Mouse (Mus musculus) olfactory bulb, adult 2 months (tissue): Measurements from ENCODE around the gene Ankrd52. TPM values are rescaled to one million over a fixed set of nuclear protein-coding genes. Genes with fewer than 3 reads are reported as not detected.

Source experiments
- H3K27ac ChIP-seq: fragments of 200-500 bp; 2 replicates; pipeline ENCODE4 v1.5.1; 2012; ENCODE audit warnings: low read depth, low read length; ENCODE audit not compliant: insufficient read depth
- H3K4me1 ChIP-seq: fragments of 200-500 bp; 2 replicates; pipeline ENCODE4 v1.6.1; 2012; ENCODE audit warnings: low read length; ENCODE audit not compliant: control insufficient read depth, insufficient read depth
- H3K4me3 ChIP-seq: fragments of 200-500 bp; 2 replicates; pipeline ENCODE4 v1.5.1; 2012; ENCODE audit warnings: mild to moderate bottlenecking, low read depth, low read length, moderate library complexity; ENCODE audit not compliant: insufficient read depth
- CTCF ChIP-seq: fragments of 200-500 bp; IDR thresholded peaks from 2 replicates; pipeline ENCODE4 v1.5.1; 2012; ENCODE audit warnings: low read depth, mild to moderate bottlenecking, low read length, moderate library complexity; ENCODE audit not compliant: insufficient read depth
- POLR2A ChIP-seq: fragments of 200-500 bp; IDR thresholded peaks from 2 replicates; pipeline ENCODE4 v1.6.1; 2012; ENCODE audit warnings: mild to moderate bottlenecking, low read depth, low read length, moderate library complexity; ENCODE audit not compliant: insufficient read depth
- WGBS: fragments of 180-500 bp; shearing (Covaris S2); methylation state at CpG from one replicate; pipeline ENCODE4 v1.1.7; 2018; 5-methylcytosine and 5-hydroxymethylcytosine counted together
- polyA plus RNA-seq: library from polyadenylated mRNA; stranded (reverse); fragments of >200 nt; gene quantifications from 2 replicates; pipeline ENCODE4 v1.2.4, GENCODE M21; 2012; ENCODE audit warnings: low replicate concordance; ENCODE audit not compliant: missing spikeins, insufficient read depth, insufficient read length

Gene Ankrd52
- polyA plus RNA-seq, 1 experiment = not detected

DNA sequence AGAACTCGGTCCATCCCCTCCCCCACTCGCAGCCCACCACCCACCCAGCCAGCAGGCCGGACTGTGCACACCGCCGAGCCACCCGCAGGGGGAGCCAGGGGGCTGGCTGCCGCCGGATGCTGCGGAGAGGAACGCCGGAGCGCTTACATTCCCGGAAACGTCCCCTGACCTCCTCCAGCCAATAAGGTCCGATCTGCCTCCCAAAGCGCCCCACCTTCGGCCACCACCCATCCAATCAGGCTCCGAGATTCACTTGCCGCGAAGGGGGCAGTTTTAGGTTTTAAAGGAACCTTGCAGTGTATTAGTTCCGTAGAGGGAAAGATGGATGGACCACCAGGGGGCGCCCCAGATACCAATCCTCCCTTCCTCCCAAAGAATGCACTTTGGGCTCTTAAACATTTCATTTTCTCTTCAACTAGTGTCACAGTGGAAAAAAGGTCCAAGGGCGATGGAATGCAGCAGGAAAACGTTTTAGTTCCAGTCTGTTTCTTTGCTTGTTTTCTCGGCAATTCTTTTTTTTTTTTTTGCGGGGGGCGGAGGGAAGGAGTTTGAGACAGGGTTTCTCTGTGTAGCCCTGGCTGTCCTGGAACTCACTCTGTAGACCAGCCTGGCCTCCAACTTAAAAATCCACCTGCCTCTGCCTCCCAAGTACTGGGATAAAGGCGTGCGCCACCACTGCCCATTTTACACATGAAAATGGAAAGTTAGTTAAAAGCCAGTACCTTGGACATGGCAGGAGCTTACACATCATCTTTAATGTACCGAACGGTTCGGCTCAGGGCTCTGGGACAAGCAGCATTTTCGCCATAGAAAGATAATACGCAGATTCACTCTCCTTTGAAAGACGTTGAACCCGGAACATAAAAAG, 33.0 kb downstream of the Ankrd52 start:
- Histone ChIP-seq H3K4me1 (peaks cover 18% of the 10 kb centered on the region), H3K27ac (peak overlapping the region; percentile 55), H3K4me3 (peak overlapping the region; percentile 68)
- WGBS = 4% methylated on average over 36 of the region's 36 CpGs
- TF ChIP-seq CTCF (peak; percentile 74), POLR2A (peak; percentile 36)

DNA sequence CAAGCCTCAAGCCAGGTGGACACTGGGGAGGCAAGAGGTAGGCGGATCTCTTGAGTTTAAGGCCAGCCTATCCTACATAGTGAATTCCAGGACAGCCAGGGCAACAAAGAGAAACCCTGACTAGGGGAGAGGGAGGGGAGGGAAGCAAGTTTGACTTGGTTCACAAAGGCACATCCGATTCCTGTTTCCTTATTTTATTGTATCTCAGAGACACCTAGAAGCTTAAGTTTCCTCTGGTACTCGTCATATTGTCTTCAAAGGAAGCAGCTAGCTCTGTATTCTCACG, 33.6 kb downstream of the Ankrd52 start:
- H3K27ac ChIP-seq = peak overlapping the region; percentile 4
- WGBS = 22% methylated on average over 4 of the region's 4 CpGs
- peaks cover 20% of the 10 kb centered on the region for H3K4me1 ChIP-seq
- no peak for TF ChIP-seq CTCF
- TF ChIP-seq POLR2A = no peak
- H3K4me3 ChIP-seq = 0 out of 2 replicates have a peak overlapping the region, but pooled peaks have one; percentile 8

DNA sequence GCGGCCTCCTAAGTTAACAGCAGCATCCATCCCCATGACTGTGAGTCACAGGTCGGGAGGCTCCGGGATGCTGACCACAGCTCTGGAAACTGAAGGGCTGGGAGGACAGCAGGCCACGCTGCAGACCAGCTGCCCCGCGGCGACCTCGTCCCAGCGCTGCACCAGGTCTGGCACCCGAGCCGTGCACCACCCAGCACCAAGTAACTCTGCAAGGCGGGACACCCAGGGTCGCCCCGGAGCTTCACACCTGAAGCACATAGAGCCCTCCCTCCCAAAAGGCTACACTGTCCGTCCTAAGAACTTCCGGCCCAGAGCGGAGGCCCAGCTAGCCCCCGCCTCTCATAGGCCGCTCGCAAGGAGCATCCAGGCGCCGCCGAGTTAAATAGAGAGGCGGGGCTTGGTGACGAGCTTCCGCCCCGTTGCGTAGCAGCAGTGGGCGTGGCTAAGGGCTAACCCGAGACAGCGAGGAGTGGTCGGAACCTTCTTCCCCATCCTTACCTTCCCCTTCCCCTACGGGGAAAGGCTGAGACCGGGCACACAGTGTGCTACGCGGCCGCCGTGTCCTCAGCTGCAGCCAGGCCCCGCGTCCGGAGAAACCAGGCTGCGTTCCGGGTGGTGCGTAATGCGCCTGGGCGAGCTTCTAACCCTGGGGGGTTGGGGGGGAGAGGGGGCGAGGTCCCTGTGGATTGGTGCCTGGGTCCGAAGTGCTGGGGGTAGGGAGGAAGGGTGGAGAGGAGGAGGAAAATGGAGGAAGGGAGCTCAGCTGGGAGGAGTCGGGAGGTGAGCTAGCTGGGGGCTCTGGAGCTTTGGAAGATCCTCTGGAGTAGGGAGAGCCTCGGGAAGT, 34.5 kb downstream of the Ankrd52 start, which contains the start of the genes Nabp2 and Rnf41:
Gene Nabp2, minus strand, starts transcription at position 282 of the 844 bp plus-strand sequence.
Gene Rnf41, plus strand, starts transcription at position 447 of the 844 bp plus-strand sequence.
- WGBS = under 1% methylated on average over 49 of the region's 50 CpGs
- Histone ChIP-seq H3K4me3 (peak within 1 kb of the TSS; percentile 92), H3K4me1 (peaks cover 20% of the 10 kb centered on the region), H3K27ac (peak within 1 kb of the TSS; percentile 83)
- TF ChIP-seq CTCF (no peak), POLR2A (peak; percentile 89)

GRCm38 (mm10) chr10:128412055-128412381, 35.1 kb downstream of the Ankrd52 start:
- Histone ChIP-seq H3K4me3 (peak overlapping the region; percentile 92), H3K27ac (peak overlapping the region; percentile 83; the same call in 1 of the 2 replicates), H3K4me1 (peaks cover 20% of the 10 kb centered on the region)
- WGBS = 0% methylated on average over 14 of the region's 14 CpGs
- TF ChIP-seq CTCF (no peak), POLR2A (no peak)

DNA sequence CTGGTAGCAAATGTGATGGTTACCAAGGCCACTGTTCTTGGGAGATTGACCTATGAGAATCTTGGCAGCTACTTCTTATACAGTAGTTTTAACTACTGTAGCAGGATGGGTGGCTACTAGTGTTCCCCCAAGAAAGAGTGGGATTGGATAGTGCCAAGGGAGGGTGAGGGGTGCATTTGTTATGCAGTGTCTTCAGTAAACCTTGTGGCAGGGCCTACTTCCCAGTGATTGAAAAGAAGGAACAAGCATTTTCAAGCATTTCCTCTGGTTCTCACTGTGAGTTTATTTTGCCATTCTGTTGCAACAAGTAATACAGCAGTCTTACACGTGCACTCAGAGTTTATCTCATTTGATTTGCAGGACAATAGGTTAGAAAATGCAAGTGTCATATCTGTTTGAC, 35.6 kb downstream of the Ankrd52 start:
- TF ChIP-seq CTCF = no peak
- TF ChIP-seq POLR2A = no peak
- Histone ChIP-seq H3K4me1 (peaks cover 20% of the 10 kb centered on the region), H3K27ac (no peak overlapping the region), H3K4me3 (no peak overlapping the region)
- WGBS = 7% methylated on average over 1 of the region's 1 CpGs

GRCm38 (mm10) chr10:128413076-128413475, 36.2 kb downstream of the Ankrd52 start:
- no peak overlapping the region for H3K27ac ChIP-seq
- TF ChIP-seq CTCF (no peak), POLR2A (no peak)
- H3K4me3 ChIP-seq = no peak overlapping the region
- H3K4me1 ChIP-seq = peaks cover 18% of the 10 kb centered on the region
- WGBS = 13% methylated on average over 1 of the region's 1 CpGs

DNA sequence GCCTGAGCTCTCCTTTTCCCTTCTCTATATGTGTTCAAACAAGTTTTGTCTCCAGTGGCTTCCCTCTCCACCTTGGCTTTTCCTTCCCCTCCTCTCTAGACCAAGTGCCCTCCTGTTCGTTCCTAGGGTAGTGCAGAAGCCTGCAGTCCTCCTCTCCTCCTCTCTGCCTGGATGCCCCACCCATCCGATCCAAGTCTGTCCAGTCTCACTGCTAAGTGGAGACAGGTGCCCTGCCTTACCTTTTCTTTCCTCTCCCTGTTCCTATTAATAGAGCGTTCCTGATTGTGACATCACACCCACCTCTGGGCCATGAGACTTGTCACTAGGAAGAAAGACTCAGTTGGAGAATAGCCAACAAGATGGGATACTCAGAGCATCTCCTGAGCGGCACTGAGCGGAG, 37.9 kb downstream of the Ankrd52 start:
- Histone ChIP-seq H3K27ac (no peak overlapping the region), H3K4me3 (no peak overlapping the region), H3K4me1 (peaks cover 10% of the 10 kb centered on the region)
- WGBS = 72% methylated on average over 5 of the region's 5 CpGs
- no peak for TF ChIP-seq CTCF
- TF ChIP-seq POLR2A = no peak

DNA sequence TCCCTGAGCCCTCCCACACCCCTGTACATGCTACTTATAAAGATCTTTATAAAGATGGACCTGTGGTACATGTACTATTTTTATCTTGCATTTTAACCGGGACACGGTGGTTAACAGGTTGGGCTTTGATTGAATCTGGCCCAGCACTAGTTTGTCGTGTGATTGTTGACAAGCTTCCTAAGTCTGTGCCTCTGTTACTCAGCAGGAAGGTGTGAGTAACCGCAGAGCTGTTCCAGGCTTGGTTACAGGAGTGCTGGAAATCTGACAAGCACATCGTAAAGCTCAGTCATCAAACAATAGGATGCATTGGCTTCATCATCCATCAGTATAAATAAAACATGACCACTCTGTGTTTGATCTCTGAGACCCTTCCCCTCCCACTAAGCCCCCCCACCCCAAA, 45.5 kb downstream of the Ankrd52 start:
- TF ChIP-seq CTCF (no peak), POLR2A (no peak)
- 59% methylated on average over 5 of the region's 5 CpGs for WGBS
- H3K4me3 ChIP-seq = no peak overlapping the region
- no peaks in the 10 kb centered on the region for H3K4me1 ChIP-seq
- H3K27ac ChIP-seq = no peak overlapping the region

DNA sequence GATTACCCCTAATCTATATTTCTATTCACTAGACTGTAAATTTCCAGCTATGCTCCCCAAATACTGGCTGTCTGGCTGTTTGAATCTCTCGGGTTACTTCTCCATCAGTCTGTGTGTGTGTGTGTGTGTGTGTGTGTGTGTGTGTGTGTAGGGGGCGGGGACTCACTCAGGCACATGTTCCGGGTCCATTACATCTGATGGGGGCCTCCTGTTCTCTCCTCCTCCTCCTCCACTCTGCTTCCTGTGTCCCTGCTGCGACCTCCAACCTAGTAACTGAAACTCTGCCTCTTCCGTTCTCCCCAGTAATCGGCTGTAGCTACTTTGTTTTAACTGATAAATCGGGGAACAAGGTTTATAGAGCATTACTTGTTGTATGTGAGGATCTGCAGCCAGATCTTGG, 47.7 kb downstream of the Ankrd52 start:
- Histone ChIP-seq H3K27ac (no peak overlapping the region), H3K4me1 (no peaks in the 10 kb centered on the region), H3K4me3 (no peak overlapping the region)
- TF ChIP-seq CTCF = no peak
- no peak for TF ChIP-seq POLR2A
- WGBS = 58% methylated on average over 7 of the region's 7 CpGs
